Mouse (Mus musculus) liver, postnatal 0 days (tissue): ENCODE measurements around the gene Qtrt2.

ENCODE experiments used
- CTCF ChIP-seq: sonication (generic); IDR thresholded peaks from 2 replicates; pipeline ENCODE4 v1.5.1; 2016; ENCODE audit warnings: antibody characterized with exemption, low read depth
- EP300 ChIP-seq: IDR thresholded peaks from 2 replicates; pipeline ENCODE4 v1.6.1; 2016; ENCODE audit warnings: antibody characterized with exemption, low read depth, mild to moderate bottlenecking

DNA sequence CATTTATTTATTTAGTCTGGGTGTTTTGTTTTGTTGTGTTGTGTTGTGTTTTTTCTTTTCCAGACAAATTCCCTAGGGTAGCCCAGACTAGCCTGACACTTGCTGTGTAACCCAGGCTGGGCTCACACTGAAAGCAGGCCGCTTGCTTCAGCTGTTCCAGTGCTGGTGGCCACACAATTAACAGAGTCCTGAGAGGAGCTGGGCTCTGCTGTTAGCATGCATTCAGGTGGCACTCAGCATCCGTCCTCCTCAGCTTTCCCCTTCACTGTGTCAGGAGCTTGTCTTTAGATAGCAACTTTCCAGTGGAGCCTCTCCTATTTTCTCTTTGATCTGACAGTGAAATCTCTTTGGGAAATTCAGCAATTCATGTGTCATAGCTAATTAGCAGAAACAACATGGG, 4.6 kb downstream of the Qtrt2 start:
- TF ChIP-seq CTCF (no peak), EP300 (no peak)
